Mouse (Mus musculus): ENCODE results near the gene Slc5a7. TPM values are rescaled to one million over a fixed set of nuclear protein-coding genes. Genes with fewer than 3 reads are reported as not detected.

Gene Slc5a7
- polyA plus RNA-seq (2017; shearing (Covaris generic)), result not detected

GRCm38 (mm10) chr17:54298934-54299333 is at the start of gene Slc5a7:
Slc5a7 (minus strand) TSS chr17:54299034.

All from naive thymus-derived CD4-positive, alpha-beta T cell, adult 5 months (primary cell).